Mouse (Mus musculus) lung, postnatal 0 days (tissue): ENCODE measurements around the gene Pde11a. TPM values are rescaled to one million over a fixed set of nuclear protein-coding genes. Genes with fewer than 3 reads are reported as not detected.

ENCODE experiments used
- ATAC-seq: fragments of 200-750 bp; cut with Nextera tagmentation; 2 replicates; pipeline ENCODE4 v1.8.0; 2017; ENCODE audit warnings: moderate library complexity
- DNase-seq: peaks from one replicate; pipeline ENCODE4 v3.0.0-alpha.2; 2016; ENCODE audit warnings: low spot score
- H3K27ac ChIP-seq: fragments of 300-500 bp; sonication (generic); 2 replicates; pipeline ENCODE4 v1.5.1; 2014; ENCODE audit warnings: antibody characterized with exemption, mild to moderate bottlenecking, low read length, mixed read lengths
- H3K27me3 ChIP-seq: fragments of 300-500 bp; sonication (generic); replicated peaks from 2 replicates; pipeline ENCODE4 v1.6.1; 2014; ENCODE audit warnings: low read length, mixed read lengths; ENCODE audit not compliant: insufficient read depth
- H3K36me3 ChIP-seq: fragments of 300-500 bp; sonication (generic); 2 replicates; pipeline ENCODE4 v1.6.1; 2014; ENCODE audit warnings: low read length, mixed read lengths; ENCODE audit not compliant: insufficient read depth
- H3K4me1 ChIP-seq: fragments of 300-500 bp; sonication (generic); 2 replicates; pipeline ENCODE4 v1.6.1; 2014; ENCODE audit warnings: antibody characterized with exemption, low read depth, low read length, mixed read lengths; ENCODE audit not compliant: insufficient read depth
- H3K4me2 ChIP-seq: fragments of 300-500 bp; sonication (generic); replicated peaks from 2 replicates; pipeline ENCODE4 v1.6.1; 2014; ENCODE audit warnings: low read depth, mild to moderate bottlenecking, low read length, moderate library complexity, mixed read lengths
- H3K4me3 ChIP-seq: fragments of 300-500 bp; sonication (generic); 2 replicates; pipeline ENCODE4 v1.5.1; 2014; ENCODE audit warnings: low read depth, low read length
- H3K9ac ChIP-seq: fragments of 300-500 bp; sonication (generic); replicated peaks from 2 replicates; pipeline ENCODE4 v1.6.1; 2014; ENCODE audit warnings: low read depth, mild to moderate bottlenecking
- H3K9me3 ChIP-seq: fragments of 300-500 bp; sonication (generic); 2 replicates; pipeline ENCODE4 v1.6.1; 2016; ENCODE audit warnings: low read length, mixed read lengths
- CTCF ChIP-seq: IDR thresholded peaks from 2 replicates; pipeline ENCODE4 v1.5.1; 2016; ENCODE audit warnings: antibody characterized with exemption, mild to moderate bottlenecking
- EP300 ChIP-seq: IDR thresholded peaks from 2 replicates; pipeline ENCODE4 v1.6.1; 2016; ENCODE audit warnings: antibody characterized with exemption, mild to moderate bottlenecking, control low read depth
- WGBS: fragments of 180-500 bp; shearing (Covaris S2); extraction: QIAGEN DNeasy Blood & Tissue Kit; methylation state at CpG from one replicate; pipeline ENCODE4 v1.1.7; 2014; 5-methylcytosine and 5-hydroxymethylcytosine counted together
- polyA plus RNA-seq: library from polyadenylated mRNA; unstranded; fragments of >200 nt; fragmentation: Nextera tagmentation; extraction: Ambion mirVana; gene quantifications from 2 replicates; pipeline ENCODE4 v1.2.1, GENCODE M21; 2015

Gene Pde11a
- polyA plus RNA-seq, 1 experiment from 2014 or later, result 0.16 TPM

- no peaks in the 10 kb centered on the region for H3K36me3 ChIP-seq
- H3K4me3 ChIP-seq, result no peak overlapping the region
- ATAC-seq (no peak), DNase-seq (no peak)
- no peak overlapping the region for H3K9ac ChIP-seq
- H3K9me3 ChIP-seq, result no peaks in the 10 kb centered on the region
- H3K4me2 ChIP-seq, result no peak overlapping the region
- no peak for TF ChIP-seq CTCF
- no peak for TF ChIP-seq EP300
- no peaks in the 10 kb centered on the region for H3K27me3 ChIP-seq
- H3K27ac ChIP-seq, result no peak overlapping the region
- 77% methylated on average over 3 of the region's 3 CpGs for WGBS
- H3K4me1 ChIP-seq, result no peaks in the 10 kb centered on the region
Measured at GRCm38 (mm10) chr2:76326161-76326560, 12.4 kb downstream of the Pde11a start.

DNA sequence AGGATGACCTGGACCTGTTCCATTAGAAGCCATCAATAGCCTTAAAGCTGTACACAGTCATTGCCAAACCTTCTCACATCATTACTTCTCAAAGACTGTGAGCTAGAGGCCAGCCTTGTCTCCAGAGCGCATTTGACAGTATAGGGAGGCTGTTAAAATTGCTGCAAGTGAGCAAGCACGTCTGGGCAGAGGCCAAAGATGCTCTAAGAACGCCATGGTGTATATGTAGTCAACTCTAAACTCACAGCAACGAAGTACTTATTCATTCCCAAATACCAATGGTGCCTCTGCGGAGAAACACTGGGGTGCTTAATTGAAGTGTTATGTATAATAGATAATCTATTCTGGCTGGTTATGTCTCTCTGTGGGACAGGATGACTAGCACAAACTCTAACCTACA lies 14.1 kb downstream of the Pde11a start:
- no peaks in the 10 kb centered on the region for H3K9me3 ChIP-seq
- H3K4me3 ChIP-seq, result no peak overlapping the region
- TF ChIP-seq EP300 (no peak), CTCF (no peak)
- DNase-seq (no peak), ATAC-seq (no peak)
- 78% methylated on average over 5 of the region's 5 CpGs for WGBS
- H3K27ac ChIP-seq, result no peak overlapping the region
- H3K4me2 ChIP-seq, result no peak overlapping the region
- no peaks in the 10 kb centered on the region for H3K27me3 ChIP-seq
- H3K9ac ChIP-seq, result no peak overlapping the region
- no peaks in the 10 kb centered on the region for H3K4me1 ChIP-seq
- no peaks in the 10 kb centered on the region for H3K36me3 ChIP-seq

DNA sequence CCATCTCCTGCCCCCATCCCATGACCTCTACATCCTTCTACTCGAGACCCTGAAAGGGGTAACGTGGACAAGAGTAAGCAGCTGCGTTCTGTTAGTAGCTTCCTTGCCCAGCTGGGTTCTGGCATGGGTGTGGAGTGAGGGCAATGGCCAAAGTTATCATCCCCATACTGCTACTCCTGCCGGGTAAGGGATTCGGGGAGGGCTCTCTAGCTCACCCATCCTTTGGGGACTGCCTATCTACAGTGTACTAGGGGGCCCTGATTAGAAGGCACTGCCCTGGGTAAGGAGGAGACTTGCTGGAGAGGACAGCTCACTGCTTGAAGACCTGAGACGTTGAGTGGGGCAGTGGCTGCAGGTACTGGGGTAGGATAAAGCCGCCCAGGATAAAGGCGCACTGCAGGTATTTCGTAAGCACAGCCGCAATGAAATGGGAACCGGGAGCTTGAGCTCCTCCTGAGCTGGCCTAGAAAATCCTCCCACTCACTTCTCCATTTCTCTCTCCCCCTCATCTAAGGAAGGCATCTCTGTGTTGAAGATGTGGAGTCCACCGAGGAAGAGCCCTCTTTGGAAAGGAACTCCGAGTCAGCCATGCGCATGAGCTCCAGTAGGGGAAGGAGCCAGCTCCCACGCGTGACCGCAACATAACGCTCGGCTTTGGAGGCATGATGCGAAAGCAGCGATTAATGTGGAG lies 15.2 kb downstream of the Pde11a start:
- H3K9ac ChIP-seq, result no peak overlapping the region
- no peak overlapping the region for H3K27ac ChIP-seq
- no peak overlapping the region for H3K4me2 ChIP-seq
- H3K4me3 ChIP-seq, result no peak overlapping the region
- no peaks in the 10 kb centered on the region for H3K4me1 ChIP-seq
- no peak for DNase-seq
- TF ChIP-seq CTCF (no peak), EP300 (no peak)
- no peaks in the 10 kb centered on the region for H3K36me3 ChIP-seq
- 79% methylated on average over 21 of the region's 21 CpGs for WGBS
- H3K27me3 ChIP-seq, result no peaks in the 10 kb centered on the region
- H3K9me3 ChIP-seq, result no peaks in the 10 kb centered on the region
- ATAC-seq, result no peak

DNA sequence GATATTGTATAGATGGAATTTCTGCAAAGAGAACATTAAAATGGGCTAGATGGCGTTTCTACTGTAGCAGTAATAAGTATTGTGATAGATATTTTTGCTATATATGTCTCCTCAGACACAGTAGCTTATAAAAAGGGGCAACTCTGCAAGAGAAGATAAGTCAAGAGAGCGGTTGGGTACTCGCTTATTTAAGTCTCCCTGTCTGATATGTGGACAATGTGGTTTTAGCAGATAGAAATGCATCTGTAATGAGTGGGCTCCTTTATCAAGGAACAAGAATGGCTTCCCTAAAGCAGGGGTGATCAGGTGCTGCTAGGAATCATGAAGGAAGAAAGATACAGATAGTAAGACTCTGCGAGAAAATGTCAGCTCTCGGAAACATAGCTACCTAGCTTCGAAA lies 18.2 kb downstream of the Pde11a start:
- no peak overlapping the region for H3K4me3 ChIP-seq
- no peak for TF ChIP-seq EP300
- no peak for TF ChIP-seq CTCF
- no peak overlapping the region for H3K9ac ChIP-seq
- H3K4me1 ChIP-seq, result no peaks in the 10 kb centered on the region
- ATAC-seq, result no peak
- no peaks in the 10 kb centered on the region for H3K9me3 ChIP-seq
- no peaks in the 10 kb centered on the region for H3K27me3 ChIP-seq
- no peak overlapping the region for H3K27ac ChIP-seq
- H3K36me3 ChIP-seq, result no peaks in the 10 kb centered on the region
- H3K4me2 ChIP-seq, result no peak overlapping the region
- 88% methylated on average over 6 of the region's 6 CpGs for WGBS
- DNase-seq, result no peak

GRCm38 (mm10) chr2:76319231-76319630 lies 19.3 kb downstream of the Pde11a start:
- Histone ChIP-seq H3K36me3 (no peaks in the 10 kb centered on the region), H3K27ac (no peak overlapping the region), H3K4me2 (no peak overlapping the region), H3K9me3 (no peaks in the 10 kb centered on the region), H3K9ac (no peak overlapping the region), H3K4me1 (no peaks in the 10 kb centered on the region), H3K27me3 (no peaks in the 10 kb centered on the region), H3K4me3 (no peak overlapping the region)
- DNase-seq (no peak), ATAC-seq (no peak)
- TF ChIP-seq EP300 (no peak), CTCF (no peak)
- 83% methylated on average over 6 of the region's 6 CpGs for WGBS

- DNase-seq (no peak), ATAC-seq (no peak)
- Histone ChIP-seq H3K27ac (no peak overlapping the region), H3K36me3 (no peaks in the 10 kb centered on the region), H3K4me1 (no peaks in the 10 kb centered on the region), H3K9ac (no peak overlapping the region), H3K27me3 (no peaks in the 10 kb centered on the region), H3K9me3 (no peaks in the 10 kb centered on the region), H3K4me2 (no peak overlapping the region), H3K4me3 (no peak overlapping the region)
- TF ChIP-seq CTCF, result no peak
- no peak for TF ChIP-seq EP300
- 85% methylated on average over 3 of the region's 3 CpGs for WGBS
Measured at GRCm38 (mm10) chr2:76287671-76288070, 50.9 kb downstream of the Pde11a start.
